Mouse (Mus musculus): ENCODE results near the gene Col4a4.

The Col4a4 gene

DNA sequence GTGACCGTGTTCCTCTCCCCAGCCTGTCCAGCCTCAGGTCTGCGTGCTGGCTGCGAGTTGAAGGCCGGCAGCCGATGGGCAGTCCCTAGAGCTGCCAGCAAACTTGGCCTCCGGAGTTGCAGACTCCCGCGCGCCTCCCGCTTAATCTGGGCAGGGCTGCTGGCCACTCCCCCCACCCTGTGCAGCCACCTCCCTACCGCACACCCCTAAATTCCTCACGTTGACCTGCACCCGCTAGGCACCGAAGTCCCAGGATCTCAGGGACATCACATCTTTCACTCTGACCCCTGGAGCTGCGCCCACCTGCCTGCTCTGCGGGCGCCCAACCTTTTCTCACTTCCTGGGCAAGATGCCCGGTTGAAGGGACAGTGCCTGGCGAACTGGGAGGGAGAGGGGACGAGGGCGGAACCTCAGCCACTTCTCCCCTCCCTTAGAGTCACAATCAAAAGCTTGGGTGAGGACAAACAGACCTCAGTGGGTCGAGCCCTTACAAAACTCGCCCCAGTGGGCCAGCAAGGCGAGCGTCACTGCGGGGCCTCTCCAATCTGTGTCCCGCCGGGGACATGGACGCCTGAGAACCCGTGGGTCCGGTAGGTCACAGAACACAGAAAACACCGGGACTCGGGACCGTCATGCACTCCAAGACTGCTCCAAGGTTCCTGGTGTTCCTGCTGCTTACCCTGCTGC, at the start of gene Col4a4, which contains the start of gene Col4a3:
Col4a4 (minus strand) TSS at position 137 of the 687 bp plus-strand sequence.
Col4a3 (plus strand) TSS at position 209 of the 687 bp plus-strand sequence.
- no peak for DNase-seq (ENCODE audit: low spot score in 2 of 2)

GRCm38 (mm10) chr1:82636321-82636720, 49.7 kb upstream of the Col4a4 start:
- no peak for DNase-seq (ENCODE audit: low spot score in 2 of 2)

DNA sequence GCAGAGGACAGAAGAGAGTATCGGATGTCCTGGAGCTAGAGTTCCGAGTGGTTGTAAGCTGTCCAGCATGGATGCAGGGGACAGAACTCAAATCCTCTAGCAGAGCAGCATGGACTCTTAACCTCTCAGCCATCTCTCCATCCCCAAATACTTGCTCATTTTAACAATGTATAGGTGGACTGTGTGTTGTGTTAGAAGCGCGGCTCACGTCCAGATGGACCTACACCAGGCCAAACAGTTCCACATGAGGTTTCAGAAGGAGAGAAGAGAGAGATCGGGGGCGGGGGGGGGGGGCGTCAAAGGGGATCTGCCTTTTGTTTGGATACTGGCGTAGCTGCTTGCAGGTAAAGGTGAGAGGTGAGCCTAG, 48.6 kb upstream of the Col4a4 start:
- no peak for DNase-seq (ENCODE audit: low spot score in 2 of 2)

DNA sequence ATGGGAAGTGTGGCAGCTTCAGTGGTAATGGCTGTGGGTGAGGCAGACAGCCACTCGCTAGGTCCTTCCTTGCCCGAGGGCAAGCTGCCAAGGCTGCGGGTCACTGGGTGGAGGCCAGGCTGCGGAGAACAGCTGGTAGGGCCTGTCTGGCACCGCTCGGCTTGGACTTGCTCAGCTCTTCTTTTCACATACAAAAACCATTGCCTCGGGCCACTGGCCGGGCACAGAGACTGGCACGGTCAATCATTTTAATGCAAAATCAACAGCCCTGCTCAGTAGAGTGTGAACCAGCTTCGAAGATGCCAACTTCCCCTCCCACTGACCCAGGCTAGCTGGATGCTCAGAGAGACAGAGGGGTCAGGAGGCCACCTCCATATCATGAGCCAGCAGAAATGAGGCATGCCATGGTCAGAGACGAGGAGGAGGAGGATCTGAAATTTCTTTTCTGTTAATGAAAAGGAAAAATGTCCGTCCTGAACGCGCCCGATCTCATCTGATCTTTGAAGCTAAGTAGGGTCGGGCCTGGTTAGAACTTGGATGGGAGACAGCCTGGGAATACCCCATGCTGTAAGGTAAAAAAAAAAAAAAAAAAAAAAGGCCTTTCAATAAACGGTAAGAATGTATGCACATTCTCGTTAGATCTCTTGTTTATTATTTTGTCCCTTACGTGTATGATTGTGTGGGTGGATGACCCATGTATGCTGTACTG, 48.0 kb upstream of the Col4a4 start:
- DNase-seq (ENCODE audit: low spot score in 2 of 2) = no peak

- no peak for DNase-seq (ENCODE audit: low spot score in 2 of 2)
These were observed 44.6 kb upstream of the Col4a4 start for GRCm38 (mm10) chr1:82631169-82631792.

GRCm38 (mm10) chr1:82629495-82629894, 42.8 kb upstream of the Col4a4 start:
- no peak for DNase-seq (ENCODE audit: low spot score in 2 of 2)

DNA sequence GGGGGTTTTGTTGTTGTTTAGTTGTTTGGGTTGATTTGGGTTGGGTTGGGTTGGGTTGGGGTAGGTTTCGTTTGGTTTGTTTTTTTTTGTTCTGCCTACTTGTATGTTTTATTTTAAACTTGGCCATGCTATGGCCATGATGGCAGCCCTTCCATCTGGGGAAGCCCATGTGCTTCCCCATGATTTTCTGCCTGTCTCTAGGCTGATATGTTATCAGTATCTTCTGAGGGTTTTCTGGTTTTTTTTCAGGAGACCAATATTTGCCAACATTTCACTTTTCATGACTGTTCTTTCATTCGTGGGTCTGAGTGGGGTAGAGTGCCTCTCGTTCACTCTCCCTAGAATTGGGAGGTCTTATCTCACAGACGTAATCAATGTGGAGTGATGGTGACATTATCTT, 41.0 kb upstream of the Col4a4 start:
- no peak for DNase-seq (ENCODE audit: low spot score in 2 of 2)

GRCm38 (mm10) chr1:82625474-82625873, 38.8 kb upstream of the Col4a4 start:
- DNase-seq (ENCODE audit: low spot score in 2 of 2) = no peak

GRCm38 (mm10) chr1:82624934-82625333, 38.3 kb upstream of the Col4a4 start:
- no peak for DNase-seq (ENCODE audit: low spot score in 2 of 2)

DNA sequence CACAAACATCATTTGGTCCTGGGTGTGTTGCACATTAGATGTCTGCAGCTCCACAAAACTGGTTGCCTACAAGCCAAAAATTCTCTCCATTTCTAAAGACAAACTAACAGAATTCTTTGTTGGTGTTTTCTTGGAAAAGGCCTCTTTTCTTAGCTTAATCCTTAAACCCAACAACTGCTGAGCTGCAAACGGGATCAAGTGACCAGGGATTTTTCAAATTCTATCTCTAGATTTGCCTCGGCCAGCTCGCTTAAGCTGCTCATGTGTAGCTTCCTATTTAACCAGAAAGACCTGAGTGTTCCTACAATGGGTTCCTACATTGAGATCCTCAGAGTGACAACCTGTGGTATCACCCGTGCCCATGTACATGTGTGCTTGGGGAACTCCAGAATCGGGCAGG, 33.3 kb upstream of the Col4a4 start:
- no peak for DNase-seq (ENCODE audit: low spot score in 2 of 2)

GRCm38 (mm10) chr1:82618592-82618991, 31.9 kb upstream of the Col4a4 start:
- no peak for DNase-seq (ENCODE audit: low spot score in 2 of 2)

- DNase-seq (ENCODE audit: low spot score in 2 of 2) = no peak
These were observed 31.4 kb upstream of the Col4a4 start for GRCm38 (mm10) chr1:82618001-82618400.

- no peak for DNase-seq (ENCODE audit: low spot score in 2 of 2)
These were observed 25.5 kb upstream of the Col4a4 start for GRCm38 (mm10) chr1:82612061-82612660.

DNA sequence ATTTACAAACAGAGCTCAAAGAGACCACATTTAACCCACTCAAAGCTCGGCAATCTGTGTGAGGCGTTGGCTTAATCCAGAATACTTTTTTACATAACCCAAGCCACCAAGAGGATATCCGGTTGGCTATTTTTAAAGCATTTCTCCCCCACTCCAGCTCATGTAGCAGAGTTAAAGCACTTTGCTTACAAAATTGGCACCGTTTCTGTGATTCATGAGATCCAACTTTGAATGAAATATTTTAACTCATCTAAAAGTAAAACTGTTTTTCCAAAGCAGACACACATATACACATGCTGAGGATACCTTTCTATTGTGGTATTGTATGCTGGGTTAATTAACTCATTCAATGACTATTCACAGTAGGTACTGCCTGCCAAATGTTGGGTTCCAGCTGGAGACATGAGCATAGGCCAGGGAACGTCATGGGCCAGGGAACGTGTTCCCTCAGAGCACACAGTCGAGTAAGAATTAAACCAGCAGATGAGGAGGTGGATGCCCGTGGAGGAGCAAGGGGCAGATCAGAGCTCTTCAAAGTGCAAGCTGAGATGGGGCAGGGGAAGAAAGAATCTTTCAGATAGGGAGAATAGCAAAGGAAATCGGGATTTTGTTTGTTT, 22.1 kb upstream of the Col4a4 start:
- no peak for DNase-seq (ENCODE audit: low spot score in 2 of 2)

GRCm38 (mm10) chr1:82605856-82606255, 19.2 kb upstream of the Col4a4 start:
- DNase-seq (ENCODE audit: low spot score in 2 of 2) = no peak

DNA sequence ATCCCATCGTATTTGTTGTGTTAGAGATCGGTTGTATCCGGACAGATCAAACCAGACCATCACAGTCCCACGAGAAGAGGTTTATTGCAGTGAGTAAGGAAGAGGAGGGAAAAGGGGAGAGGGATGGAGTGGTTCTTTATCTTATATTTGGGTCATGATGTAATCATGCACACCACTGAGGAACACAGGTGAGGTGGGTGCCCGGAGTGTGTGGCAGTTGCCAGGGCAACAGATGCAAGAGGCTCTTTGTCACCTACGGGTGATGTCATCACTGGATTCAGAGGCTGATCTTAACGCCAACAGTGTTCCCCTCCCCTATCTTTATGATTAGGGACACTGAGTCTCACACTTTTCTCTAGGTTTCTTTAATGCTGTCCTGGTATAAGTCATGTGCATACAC, 18.7 kb upstream of the Col4a4 start:
- DNase-seq (ENCODE audit: low spot score in 2 of 2) = no peak

DNA sequence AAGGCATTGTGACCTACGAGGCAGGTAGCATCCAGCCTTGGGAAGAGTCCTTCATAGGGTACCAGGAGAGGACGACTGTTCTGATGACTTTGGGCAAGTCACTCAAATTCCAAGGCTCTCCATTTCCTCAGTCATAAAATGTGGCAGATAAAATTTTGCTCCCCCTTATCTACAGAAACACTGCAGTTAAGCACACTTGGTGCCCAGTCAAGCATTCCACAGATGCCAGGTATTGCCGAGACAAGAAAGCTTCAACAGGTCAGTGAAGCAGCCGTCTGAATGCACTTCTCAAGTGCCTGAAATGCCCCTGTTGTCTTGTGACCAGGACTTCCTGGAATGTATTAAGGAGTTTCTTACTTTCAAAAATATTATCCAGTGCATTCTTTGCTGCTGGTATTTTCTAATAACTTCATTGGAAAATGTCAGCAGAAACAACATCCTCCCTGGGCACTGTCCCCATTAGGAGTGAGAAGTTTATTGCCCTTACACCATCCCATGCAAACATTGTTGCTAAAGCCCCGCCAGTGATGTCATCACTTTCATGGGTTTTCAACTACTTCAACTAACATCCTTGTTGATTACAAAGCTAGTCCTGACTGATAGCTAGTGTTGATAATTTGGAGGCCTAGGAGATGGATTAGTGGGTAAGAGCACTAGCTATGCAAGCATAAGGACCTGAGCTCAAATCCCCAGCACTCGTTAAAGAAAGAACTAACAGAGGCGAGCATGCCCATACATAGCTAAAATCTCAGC, 16.7 kb upstream of the Col4a4 start:
- no peak for DNase-seq (ENCODE audit: low spot score in 2 of 2)

DNA sequence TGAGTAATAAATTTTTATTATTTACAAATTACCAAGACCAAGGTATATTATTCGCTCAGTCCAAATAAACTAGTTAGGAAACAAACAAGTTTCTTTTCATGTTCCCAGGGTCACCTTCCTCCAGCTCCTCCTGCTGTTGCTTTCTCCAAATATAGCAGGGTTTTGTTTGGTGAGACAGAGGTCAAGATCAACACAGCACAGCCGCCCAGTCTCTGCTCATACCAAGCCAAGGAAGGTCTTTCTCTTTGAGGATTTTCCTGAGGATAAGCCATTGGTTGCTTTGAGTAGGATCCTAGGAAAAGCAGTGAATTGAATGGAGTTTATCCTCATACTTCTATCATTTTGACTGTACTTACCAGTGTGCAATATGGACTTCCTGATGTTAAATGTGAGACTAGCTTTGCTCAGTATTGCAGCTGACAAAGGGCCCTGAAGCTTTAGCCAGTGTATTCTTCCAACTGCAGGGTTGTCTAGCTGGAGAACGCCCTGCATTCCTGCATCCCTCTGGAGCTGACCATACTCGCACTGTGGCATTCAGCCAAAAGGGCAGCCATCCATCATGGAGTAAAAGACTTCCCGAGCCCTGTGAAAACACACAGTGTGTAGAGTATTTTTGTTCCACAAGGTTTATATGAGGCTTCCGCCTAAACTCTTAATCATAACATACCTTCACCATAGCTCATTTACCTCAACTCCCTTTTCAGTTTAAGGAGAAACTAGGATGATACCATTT, 10.4 kb upstream of the Col4a4 start:
- no peak for DNase-seq (ENCODE audit: low spot score in 2 of 2)

DNA sequence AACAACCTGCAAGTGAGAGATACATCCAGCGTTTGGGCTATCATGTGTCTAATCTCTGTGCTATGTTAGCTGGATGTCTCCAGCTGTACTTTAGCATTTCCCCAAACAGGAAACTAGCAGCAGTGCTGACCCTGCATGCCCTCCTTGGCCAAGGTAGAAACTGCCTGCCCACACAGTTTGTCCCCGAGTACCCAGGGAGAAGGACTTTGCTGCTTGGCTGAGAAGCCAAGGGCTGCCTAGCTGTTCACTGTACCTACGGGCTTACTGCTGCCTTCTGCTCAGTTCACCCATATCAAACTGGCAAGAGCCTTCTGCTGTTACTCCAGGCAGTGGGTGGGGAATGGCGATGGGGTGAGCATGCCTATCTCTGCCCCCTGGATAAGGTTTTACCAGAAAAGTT, 3.6 kb upstream of the Col4a4 start:
- DNase-seq (ENCODE audit: low spot score in 2 of 2) = no peak

DNA sequence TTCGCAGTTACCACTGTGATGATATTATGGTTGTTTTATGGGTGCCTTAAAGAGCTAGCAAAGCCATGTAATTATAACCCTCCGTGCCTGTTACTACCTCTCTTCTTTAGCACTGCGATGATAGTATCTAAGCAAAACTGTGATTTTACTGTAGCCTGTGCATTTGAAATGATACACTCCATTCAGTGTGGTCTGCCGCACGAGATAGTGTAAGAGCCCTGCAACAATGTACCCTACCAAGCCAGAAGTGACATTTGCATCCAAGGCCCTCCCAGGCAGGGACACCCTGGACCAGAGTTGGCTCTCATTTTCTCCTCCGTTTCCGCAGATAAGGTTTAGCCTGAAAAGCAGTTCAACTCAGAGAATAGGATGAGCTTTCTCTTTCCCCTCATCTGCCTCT, 668 bp downstream of the Col4a4 start:
- DNase-seq (ENCODE audit: low spot score in 2 of 2) = no peak

DNA sequence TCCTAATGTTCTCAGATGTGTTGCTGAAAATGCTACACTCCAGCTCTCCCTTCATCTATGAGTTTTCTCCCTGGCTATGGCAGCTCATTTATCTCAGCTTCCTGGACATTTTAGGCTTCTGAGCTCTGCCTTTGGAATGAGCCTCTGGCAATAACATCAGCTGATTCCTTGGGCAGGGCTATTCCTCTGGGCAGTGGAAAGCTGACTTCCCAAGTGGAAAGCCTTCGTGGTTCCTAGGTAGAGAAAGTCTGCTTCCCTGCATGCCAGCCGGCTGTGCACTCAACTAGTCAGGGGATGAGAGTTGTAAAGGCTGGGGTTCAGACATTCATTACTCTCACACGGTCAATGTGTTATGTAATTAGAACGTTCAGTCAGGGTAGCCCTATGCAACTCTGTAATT, 8.3 kb downstream of the Col4a4 start:
- no peak for DNase-seq (ENCODE audit: low spot score in 2 of 2)
